Mouse (Mus musculus) lung, postnatal 0 days (tissue): Measurements from ENCODE around the gene Gpr132. TPM values are rescaled to one million over a fixed set of nuclear protein-coding genes. Genes with fewer than 3 reads are reported as not detected.
A peak's percentile ranks its signal among the peaks of the same experiment; 100 is the strongest.

Experiments
- ATAC-seq: fragments of 200-750 bp; cut with Nextera tagmentation; 2 replicates; pipeline ENCODE4 v1.8.0; 2017; ENCODE audit warnings: moderate library complexity
- DNase-seq: peaks from one replicate; pipeline ENCODE4 v3.0.0-alpha.2; 2016; ENCODE audit warnings: low spot score
- H3K27ac ChIP-seq: fragments of 300-500 bp; sonication (generic); 2 replicates; pipeline ENCODE4 v1.5.1; 2014; ENCODE audit warnings: antibody characterized with exemption, mild to moderate bottlenecking, low read length, mixed read lengths
- H3K27me3 ChIP-seq: fragments of 300-500 bp; sonication (generic); replicated peaks from 2 replicates; pipeline ENCODE4 v1.6.1; 2014; ENCODE audit warnings: low read length, mixed read lengths; ENCODE audit not compliant: insufficient read depth
- H3K36me3 ChIP-seq: fragments of 300-500 bp; sonication (generic); 2 replicates; pipeline ENCODE4 v1.6.1; 2014; ENCODE audit warnings: low read length, mixed read lengths; ENCODE audit not compliant: insufficient read depth
- H3K4me1 ChIP-seq: fragments of 300-500 bp; sonication (generic); 2 replicates; pipeline ENCODE4 v1.6.1; 2014; ENCODE audit warnings: antibody characterized with exemption, low read depth, low read length, mixed read lengths; ENCODE audit not compliant: insufficient read depth
- H3K4me2 ChIP-seq: fragments of 300-500 bp; sonication (generic); replicated peaks from 2 replicates; pipeline ENCODE4 v1.6.1; 2014; ENCODE audit warnings: low read depth, mild to moderate bottlenecking, low read length, moderate library complexity, mixed read lengths
- H3K4me3 ChIP-seq: fragments of 300-500 bp; sonication (generic); 2 replicates; pipeline ENCODE4 v1.5.1; 2014; ENCODE audit warnings: low read depth, low read length
- H3K9ac ChIP-seq: fragments of 300-500 bp; sonication (generic); replicated peaks from 2 replicates; pipeline ENCODE4 v1.6.1; 2014; ENCODE audit warnings: low read depth, mild to moderate bottlenecking
- H3K9me3 ChIP-seq: fragments of 300-500 bp; sonication (generic); 2 replicates; pipeline ENCODE4 v1.6.1; 2016; ENCODE audit warnings: low read length, mixed read lengths
- CTCF ChIP-seq: IDR thresholded peaks from 2 replicates; pipeline ENCODE4 v1.5.1; 2016; ENCODE audit warnings: antibody characterized with exemption, mild to moderate bottlenecking
- EP300 ChIP-seq: IDR thresholded peaks from 2 replicates; pipeline ENCODE4 v1.6.1; 2016; ENCODE audit warnings: antibody characterized with exemption, mild to moderate bottlenecking, control low read depth
- WGBS: fragments of 180-500 bp; shearing (Covaris S2); extraction: QIAGEN DNeasy Blood & Tissue Kit; methylation state at CpG from one replicate; pipeline ENCODE4 v1.1.7; 2014; 5-methylcytosine and 5-hydroxymethylcytosine counted together
- polyA plus RNA-seq: library from polyadenylated mRNA; unstranded; fragments of >200 nt; fragmentation: Nextera tagmentation; extraction: Ambion mirVana; gene quantifications from 2 replicates; pipeline ENCODE4 v1.2.1, GENCODE M21; 2015

Gpr132 gene
- polyA plus RNA-seq, 1 experiment from 2014 or later, result 0.25 TPM

- H3K9ac ChIP-seq, result no peak overlapping the region
- WGBS, result 76% methylated on average over 13 of the region's 14 CpGs
- H3K4me3 ChIP-seq, result no peak overlapping the region
- H3K4me1 ChIP-seq, result no peaks in the 10 kb centered on the region
- no peaks in the 10 kb centered on the region for H3K27me3 ChIP-seq
- H3K9me3 ChIP-seq, result no peaks in the 10 kb centered on the region
- DNase-seq (no peak), ATAC-seq (no peak)
- H3K36me3 ChIP-seq, result no peaks in the 10 kb centered on the region
- TF ChIP-seq CTCF, result no peak
- TF ChIP-seq EP300, result no peak
- H3K27ac ChIP-seq, result no peak overlapping the region
- no peak overlapping the region for H3K4me2 ChIP-seq
These were observed 53.2 kb downstream of the Gpr132 start for GRCm38 (mm10) chr12:112814682-112815470.

GRCm38 (mm10) chr12:112813370-112813769 lies 54.7 kb downstream of the Gpr132 start:
- DNase-seq, result no peak
- no peak overlapping the region for H3K27ac ChIP-seq

GRCm38 (mm10) chr12:112810092-112810885 lies 57.7 kb downstream of the Gpr132 start:
- no peak for TF ChIP-seq EP300
- TF ChIP-seq CTCF, result no peak
- 52% methylated on average over 19 of the region's 19 CpGs for WGBS
- DNase-seq, result peak; percentile 72
- Histone ChIP-seq H3K27me3 (no peaks in the 10 kb centered on the region), H3K4me3 (peak overlapping the region; percentile 52; the same call in 1 of the 2 replicates), H3K36me3 (no peaks in the 10 kb centered on the region), H3K27ac (peak overlapping the region; percentile 86), H3K4me2 (peak overlapping the region; percentile 93), H3K9me3 (no peaks in the 10 kb centered on the region), H3K4me1 (peaks cover 4% of the 10 kb centered on the region; the same call in 1 of the 2 replicates), H3K9ac (peak overlapping the region; percentile 43)
- ATAC-seq, result peak; percentile 53

More at GRCm38 (mm10) chr12:112813370-112813769, 54.7 kb downstream of the Gpr132 start:
- WGBS, result 85% methylated on average over 7 of the region's 7 CpGs
- no peak for ATAC-seq
- TF ChIP-seq EP300 (no peak), CTCF (no peak)
- H3K4me2 ChIP-seq, result no peak overlapping the region
- no peak overlapping the region for H3K9ac ChIP-seq
- no peaks in the 10 kb centered on the region for H3K27me3 ChIP-seq
- H3K9me3 ChIP-seq, result no peaks in the 10 kb centered on the region
- no peaks in the 10 kb centered on the region for H3K36me3 ChIP-seq
- no peak overlapping the region for H3K4me3 ChIP-seq
- H3K4me1 ChIP-seq, result peaks cover 1% of the 10 kb centered on the region; the same call in 1 of the 2 replicates

- ATAC-seq (no peak), DNase-seq (peak; percentile 24)
- 19% methylated on average over 8 of the region's 8 CpGs for WGBS
- Histone ChIP-seq H3K9ac (peak overlapping the region; percentile 43), H3K4me3 (peak overlapping the region; percentile 52), H3K4me2 (peak overlapping the region; percentile 93), H3K36me3 (no peaks in the 10 kb centered on the region), H3K4me1 (peaks cover 4% of the 10 kb centered on the region; the same call in 1 of the 2 replicates), H3K27me3 (no peaks in the 10 kb centered on the region), H3K9me3 (no peaks in the 10 kb centered on the region), H3K27ac (peak overlapping the region; percentile 86)
- TF ChIP-seq CTCF, result no peak
- no peak for TF ChIP-seq EP300
These were observed 58.4 kb downstream of the Gpr132 start for GRCm38 (mm10) chr12:112809641-112810040.

- Histone ChIP-seq H3K9me3 (no peaks in the 10 kb centered on the region), H3K27ac (peak within 1 kb of the TSS; percentile 86), H3K36me3 (no peaks in the 10 kb centered on the region), H3K4me2 (peak within 1 kb of the TSS; percentile 93), H3K27me3 (no peaks in the 10 kb centered on the region), H3K9ac (peak within 1 kb of the TSS; percentile 43), H3K4me1 (peaks cover 4% of the 10 kb centered on the region; the same call in 1 of the 2 replicates), H3K4me3 (peak within 1 kb of the TSS; percentile 52)
- ATAC-seq, result peak; percentile 93
- WGBS, result 1% methylated on average over 46 of the region's 64 CpGs
- peak; percentile 70 for TF ChIP-seq CTCF
- TF ChIP-seq EP300, result no peak
- peak; percentile 97 for DNase-seq
These were observed 59.3 kb downstream of the Gpr132 start, which contains the start of gene Clba1 for GRCm38 (mm10) chr12:112808587-112809364. Gene Clba1 (plus strand): TSS chr12:112808937.
